Mouse (Mus musculus) midbrain, embryonic 14.5 days (tissue): ENCODE results near the gene Hirip3. TPM values are rescaled to one million over a fixed set of nuclear protein-coding genes. Genes with fewer than 3 reads are reported as not detected.

Experiments
- ATAC-seq: fragments of 200-750 bp; cut with Nextera tagmentation; 2 replicates; pipeline ENCODE4 v1.8.0; 2017; ENCODE audit warnings: moderate number of reproducible peaks, moderate library complexity; ENCODE audit not compliant: low FRiP score, low TSS enrichment
- DNase-seq: peaks from one replicate; pipeline ENCODE4 v3.0.0-alpha.2; 2015
- H3K27ac ChIP-seq: fragments of 300-500 bp; sonication (generic); replicated peaks from 2 replicates; pipeline ENCODE4 v1.5.1; 2014; ENCODE audit warnings: mild to moderate bottlenecking, low read depth, low read length, moderate library complexity
- H3K27me3 ChIP-seq: fragments of 300-500 bp; sonication (generic); 2 replicates; pipeline ENCODE4 v1.6.1; 2014; ENCODE audit warnings: low read length, control low read depth, mixed read lengths; ENCODE audit not compliant: control insufficient read depth, insufficient read depth
- H3K36me3 ChIP-seq: fragments of 300-500 bp; sonication (generic); 2 replicates; pipeline ENCODE4 v1.6.1; 2014; ENCODE audit warnings: low read length, control low read depth; ENCODE audit not compliant: control insufficient read depth, insufficient read depth
- H3K4me1 ChIP-seq: fragments of 300-500 bp; sonication (generic); 2 replicates; pipeline ENCODE4 v1.6.1; 2014; ENCODE audit warnings: mild to moderate bottlenecking, antibody characterized with exemption, low read length, control low read depth; ENCODE audit not compliant: control insufficient read depth, insufficient read depth
- H3K4me2 ChIP-seq: fragments of 300-500 bp; sonication (generic); 2 replicates; pipeline ENCODE4 v1.6.1; 2014; ENCODE audit warnings: mild to moderate bottlenecking, low read length, moderate library complexity
- H3K4me3 ChIP-seq: fragments of 300-500 bp; sonication (generic); replicated peaks from 2 replicates; pipeline ENCODE4 v1.5.1; 2014; ENCODE audit warnings: low read depth, low read length
- H3K9ac ChIP-seq: fragments of 300-500 bp; sonication (generic); replicated peaks from 2 replicates; pipeline ENCODE4 v1.6.1; 2014; ENCODE audit warnings: mild to moderate bottlenecking, low read length, moderate library complexity
- H3K9me3 ChIP-seq: fragments of 300-500 bp; sonication (generic); 2 replicates; pipeline ENCODE4 v1.6.1; 2016; ENCODE audit warnings: low read length, control low read depth, mixed read lengths; ENCODE audit not compliant: control insufficient read depth
- WGBS: fragments of 180-500 bp; shearing (Covaris S2); extraction: QIAGEN DNeasy Blood & Tissue Kit; methylation state at CpG from one replicate; pipeline ENCODE4 v1.1.7; 2014; 5-methylcytosine and 5-hydroxymethylcytosine counted together
- polyA plus RNA-seq: library from polyadenylated mRNA; unstranded; fragments of >200 nt; fragmentation: Nextera tagmentation; extraction: Ambion mirVana; gene quantifications from 2 replicates; pipeline ENCODE4 v1.2.1, GENCODE M21; 2014

Gene Hirip3
- polyA plus RNA-seq, 1 experiment from 2014 or later: 12.8 TPM

DNA sequence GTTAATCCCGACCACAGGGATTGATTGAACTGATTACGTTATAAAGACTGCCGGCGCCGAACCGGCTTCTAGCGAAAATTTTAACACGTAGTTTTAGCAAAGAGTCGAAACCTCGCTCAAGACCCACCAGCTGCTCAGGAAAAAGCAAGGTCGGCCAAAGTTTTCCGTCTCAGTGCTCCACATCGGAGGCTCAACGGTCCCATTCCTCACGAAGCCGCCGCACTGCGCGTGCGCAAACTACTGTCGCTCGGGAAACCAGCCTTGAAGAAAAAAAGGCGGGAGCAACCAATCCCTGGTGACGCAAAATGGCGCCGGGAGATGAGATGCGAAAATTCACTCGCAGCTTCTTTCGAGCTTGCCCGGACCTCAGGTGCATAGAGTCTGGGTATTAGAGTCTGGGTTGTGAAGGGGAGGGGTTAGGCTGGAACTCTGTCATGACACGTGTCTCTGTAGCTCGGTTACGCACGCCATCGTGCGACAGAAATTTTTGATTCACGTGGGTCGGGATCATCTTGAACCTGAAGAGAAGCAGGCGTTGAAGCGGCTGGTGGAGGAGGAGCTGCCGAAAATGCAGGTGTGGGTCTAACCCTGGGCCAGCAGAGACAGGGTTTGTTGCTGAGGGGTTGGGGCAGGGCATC lies 494 bp downstream of the Hirip3 start, which contains the start of gene Ino80e:
Gene Ino80e, minus strand, starts transcription at position 231 of the 638 bp plus-strand sequence.
- Histone ChIP-seq H3K4me3 (peak within 1 kb of the TSS; percentile 61), H3K36me3 (peaks cover 53% of the 10 kb centered on the region), H3K27ac (peak within 1 kb of the TSS; percentile 75), H3K27me3 (no peaks in the 10 kb centered on the region), H3K9ac (peak within 1 kb of the TSS; percentile 59), H3K4me1 (peaks cover 21% of the 10 kb centered on the region), H3K4me2 (peak within 1 kb of the TSS; percentile 89), H3K9me3 (no peaks in the 10 kb centered on the region)
- ATAC-seq (peak; percentile 69), DNase-seq (peak; percentile 99)
- under 1% methylated on average over 41 of the region's 41 CpGs for WGBS

DNA sequence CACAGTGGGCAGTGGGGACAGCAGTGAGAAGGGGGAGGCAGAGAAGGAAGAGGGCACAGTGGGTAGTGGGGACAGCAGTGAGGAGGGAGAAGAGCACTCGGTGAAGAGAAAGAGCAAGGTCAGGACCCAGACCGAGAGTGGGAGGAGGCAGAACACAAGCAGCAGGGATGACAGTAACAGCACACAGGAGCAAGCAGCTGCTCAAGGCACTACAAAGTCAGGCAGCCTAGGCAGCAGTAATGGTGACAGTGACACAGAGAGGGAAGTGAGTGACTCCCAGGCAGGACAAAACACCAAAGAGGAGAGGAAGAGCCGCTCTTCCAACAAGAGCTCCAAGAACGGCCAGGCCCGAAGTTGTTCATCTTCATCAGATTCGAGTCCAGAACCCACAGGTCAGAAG lies 2.0 kb downstream of the Hirip3 start:
- WGBS: 64% methylated on average over 6 of the region's 6 CpGs
- Histone ChIP-seq H3K36me3 (peaks cover 56% of the 10 kb centered on the region), H3K27ac (no peak overlapping the region; the same call in 1 of the 2 replicates), H3K4me3 (0 out of 2 replicates have a peak overlapping the region, but pooled peaks have one; percentile 61), H3K9ac (peak overlapping the region; percentile 59; the same call in 1 of the 2 replicates), H3K4me1 (peaks cover 21% of the 10 kb centered on the region), H3K27me3 (no peaks in the 10 kb centered on the region), H3K9me3 (no peaks in the 10 kb centered on the region), H3K4me2 (peak overlapping the region; percentile 89)
- DNase-seq (no peak), ATAC-seq (no peak)

DNA sequence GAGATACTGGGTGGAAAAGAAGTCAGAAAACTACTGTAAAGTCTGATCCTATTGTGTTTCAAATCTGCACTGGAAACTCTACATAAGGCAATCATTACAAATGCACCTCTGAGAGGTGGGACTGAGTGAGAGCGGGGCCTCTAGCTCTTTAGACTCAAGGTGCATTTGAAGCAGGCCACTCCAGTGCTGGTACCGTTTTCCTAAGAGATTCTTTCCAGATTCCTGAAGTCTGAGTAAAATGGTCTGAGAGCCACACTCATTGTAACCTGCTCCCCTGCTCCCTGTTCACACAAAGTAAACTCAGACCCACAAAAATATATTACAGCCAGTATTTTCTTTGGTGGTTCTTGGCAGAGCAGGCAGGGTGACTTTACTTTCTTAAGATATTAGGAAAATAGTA lies 5.8 kb downstream of the Hirip3 start:
- Histone ChIP-seq H3K36me3 (peaks cover 88% of the 10 kb centered on the region), H3K4me2 (no peak overlapping the region), H3K4me1 (peaks cover 14% of the 10 kb centered on the region), H3K27ac (no peak overlapping the region), H3K27me3 (no peaks in the 10 kb centered on the region), H3K9me3 (no peaks in the 10 kb centered on the region), H3K9ac (no peak overlapping the region), H3K4me3 (no peak overlapping the region)
- DNase-seq: no peak
- WGBS: 91% methylated on average over 2 of the region's 2 CpGs
- ATAC-seq: no peak

DNA sequence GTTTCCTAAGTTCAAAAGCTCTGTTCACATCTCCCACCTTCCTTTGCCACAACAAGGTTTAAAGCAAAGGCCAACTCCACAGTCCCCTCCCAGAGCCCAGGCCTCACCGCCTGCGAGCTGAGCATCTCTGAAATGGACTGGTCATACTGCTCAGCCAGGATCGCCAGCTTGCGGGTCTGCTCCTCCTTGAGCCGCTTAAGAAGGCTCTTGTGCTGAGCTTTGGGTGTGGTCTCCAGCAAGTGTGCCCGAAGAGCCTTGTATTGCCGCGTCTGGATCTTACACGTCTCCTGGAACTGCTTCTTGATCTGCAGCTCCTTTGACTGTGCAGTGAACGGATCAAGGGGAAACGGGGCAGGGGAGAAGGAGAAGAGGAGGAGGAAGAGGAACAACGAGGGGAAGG lies 6.2 kb downstream of the Hirip3 start:
- WGBS: 90% methylated on average over 12 of the region's 12 CpGs
- ATAC-seq: no peak
- no peak overlapping the region for H3K9ac ChIP-seq
- H3K36me3 ChIP-seq: peaks cover 93% of the 10 kb centered on the region
- no peaks in the 10 kb centered on the region for H3K27me3 ChIP-seq
- H3K27ac ChIP-seq: no peak overlapping the region
- no peak for DNase-seq
- no peak overlapping the region for H3K4me2 ChIP-seq
- no peaks in the 10 kb centered on the region for H3K9me3 ChIP-seq
- H3K4me3 ChIP-seq: no peak overlapping the region
- H3K4me1 ChIP-seq: peaks cover 9% of the 10 kb centered on the region

DNA sequence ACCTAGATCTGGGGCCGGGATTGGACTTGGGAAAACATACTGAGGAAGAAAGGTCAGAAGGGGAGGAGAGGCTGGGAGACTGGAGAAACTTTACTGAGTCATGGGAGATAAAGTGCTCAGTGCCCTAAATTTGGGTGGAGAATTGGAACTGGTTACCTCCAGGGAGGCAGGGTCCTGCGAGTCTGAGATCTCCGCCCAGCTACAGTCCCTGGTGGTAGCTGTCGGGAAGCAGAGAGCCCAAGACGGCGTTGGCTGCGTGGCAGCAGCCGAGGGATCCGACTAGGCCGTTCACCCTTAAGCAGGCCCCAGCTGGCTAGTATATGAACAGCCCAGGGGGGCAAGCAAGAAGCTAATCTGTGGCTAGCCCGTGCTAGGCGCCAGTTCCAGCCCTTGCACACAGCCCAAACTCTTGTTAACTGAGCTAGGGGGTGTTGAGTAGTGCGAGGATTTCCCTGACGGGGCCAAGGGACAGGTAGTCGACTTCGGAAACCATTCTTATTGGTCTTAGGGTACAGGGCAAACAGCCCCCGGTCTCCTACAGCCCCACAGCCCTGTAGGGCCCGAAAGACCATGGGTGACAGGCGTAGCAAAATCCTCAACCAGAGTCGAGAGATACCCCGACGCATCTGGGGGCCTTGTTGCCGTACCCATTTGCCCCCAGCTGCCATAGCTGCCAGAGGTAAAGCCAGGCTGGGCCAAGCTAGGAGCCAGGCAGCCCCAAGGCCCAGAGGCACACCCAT lies 8.2 kb downstream of the Hirip3 start:
- Histone ChIP-seq H3K27ac (no peak overlapping the region), H3K4me1 (no peaks in the 10 kb centered on the region), H3K27me3 (no peaks in the 10 kb centered on the region), H3K9ac (no peak overlapping the region), H3K4me3 (no peak overlapping the region), H3K9me3 (no peaks in the 10 kb centered on the region), H3K4me2 (no peak overlapping the region), H3K36me3 (peaks cover 99% of the 10 kb centered on the region)
- DNase-seq (no peak), ATAC-seq (no peak)
- WGBS: 91% methylated on average over 23 of the region's 23 CpGs

DNA sequence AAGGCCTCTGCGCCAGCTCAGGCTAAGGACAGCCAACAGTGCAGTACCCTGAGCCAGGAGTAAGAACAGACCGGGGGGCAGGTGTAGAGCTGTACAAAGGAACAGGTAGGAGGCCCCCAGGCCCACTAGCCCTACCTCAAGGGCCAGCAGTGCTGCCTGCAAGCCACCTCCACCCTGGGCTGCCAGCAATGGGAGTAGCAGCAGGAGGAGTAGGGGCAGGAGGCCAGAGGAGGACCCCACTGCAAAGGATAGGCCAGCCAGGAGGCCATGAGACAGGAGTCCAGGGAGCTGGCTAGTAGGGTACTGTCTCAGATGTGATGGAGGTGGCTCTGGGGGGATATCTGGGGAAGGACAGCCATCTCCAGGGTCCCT lies 8.7 kb downstream of the Hirip3 start:
- DNase-seq: no peak
- H3K36me3 ChIP-seq: peaks cover 100% of the 10 kb centered on the region
- no peaks in the 10 kb centered on the region for H3K4me1 ChIP-seq
- no peak for ATAC-seq
- H3K9me3 ChIP-seq: no peaks in the 10 kb centered on the region
- no peak overlapping the region for H3K27ac ChIP-seq
- no peak overlapping the region for H3K4me2 ChIP-seq
- H3K9ac ChIP-seq: no peak overlapping the region
- no peak overlapping the region for H3K4me3 ChIP-seq
- no peaks in the 10 kb centered on the region for H3K27me3 ChIP-seq
- 100% methylated on average over 2 of the region's 2 CpGs for WGBS

DNA sequence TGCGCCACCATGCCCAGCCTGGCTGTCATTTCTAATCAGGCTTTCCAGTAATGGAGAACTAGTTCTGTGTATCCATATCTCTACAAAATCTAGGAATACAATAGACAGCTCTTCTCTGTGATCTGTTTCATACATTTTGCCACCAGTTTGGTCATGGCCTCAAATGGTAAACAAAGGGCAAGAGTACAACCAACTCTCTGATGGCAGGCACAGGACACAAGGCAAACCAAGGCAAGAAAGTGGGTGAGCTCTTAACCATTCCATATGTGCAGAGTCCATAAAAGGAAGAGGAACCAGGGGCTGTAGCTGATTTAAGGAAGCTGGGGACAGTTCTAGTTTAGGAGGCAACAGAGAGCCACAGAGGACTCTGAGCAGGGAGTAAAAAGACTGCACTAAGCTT lies 15.5 kb downstream of the Hirip3 start:
- WGBS: 100% methylated on average over 1 of the region's 1 CpGs
- Histone ChIP-seq H3K4me1 (peaks cover 17% of the 10 kb centered on the region), H3K4me2 (no peak overlapping the region), H3K27me3 (no peaks in the 10 kb centered on the region), H3K36me3 (peaks cover 86% of the 10 kb centered on the region), H3K9me3 (no peaks in the 10 kb centered on the region), H3K9ac (no peak overlapping the region), H3K27ac (no peak overlapping the region), H3K4me3 (no peak overlapping the region)
- no peak for ATAC-seq
- no peak for DNase-seq

DNA sequence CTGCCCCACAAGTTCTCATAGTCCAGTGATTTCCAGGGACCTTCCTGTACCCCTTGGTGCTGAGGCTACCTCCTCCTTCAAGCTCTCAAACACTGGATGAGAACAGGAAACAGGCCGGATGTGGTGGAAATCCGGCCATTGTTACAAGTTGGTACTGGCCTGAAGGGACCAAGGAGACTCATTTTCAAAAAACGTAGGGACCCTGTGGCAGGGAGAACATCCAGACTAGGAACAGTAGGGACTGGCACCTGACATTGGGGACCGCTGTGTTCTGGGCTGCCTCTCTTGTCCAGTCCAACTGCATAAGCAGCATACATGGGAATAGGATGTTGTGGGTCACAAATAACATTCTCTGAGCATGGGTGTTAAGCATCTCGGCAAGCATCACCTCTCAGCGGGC lies 19.3 kb downstream of the Hirip3 start:
- Histone ChIP-seq H3K9me3 (no peaks in the 10 kb centered on the region), H3K4me1 (peaks cover 28% of the 10 kb centered on the region), H3K4me2 (peak overlapping the region; percentile 99), H3K9ac (peak overlapping the region; percentile 39; the same call in 1 of the 2 replicates), H3K36me3 (peaks cover 48% of the 10 kb centered on the region), H3K4me3 (no peak overlapping the region), H3K27ac (no peak overlapping the region), H3K27me3 (no peaks in the 10 kb centered on the region)
- ATAC-seq: no peak
- 83% methylated on average over 6 of the region's 6 CpGs for WGBS
- DNase-seq: no peak
